Mouse (Mus musculus) G1E-ER4 (cell line): ENCODE results near the gene Gm35315. TPM values are rescaled to one million over a fixed set of nuclear protein-coding genes. Genes with fewer than 3 reads are reported as not detected.

Source experiments
- GATA1 ChIP-seq: IDR thresholded peaks from one replicate; pipeline ENCODE4 v1.8.0; 2012; ENCODE audit warnings: low read length, inconsistent platforms
- polyA plus RNA-seq: library from polyadenylated mRNA; stranded (reverse); fragments of >175 nt; gene quantifications from 2 replicates; pipeline ENCODE4 v1.2.3, GENCODE M21; 2012

Gm35315 gene
- polyA plus RNA-seq: 0.04 and 0.13 TPM in 2 replicates

GRCm38 (mm10) chr5:110094030-110094846 lies at the start of gene Gm35315:
Gene Gm35315 (minus strand): TSS chr5:110094420.
- no peak for TF ChIP-seq GATA1

- TF ChIP-seq GATA1: no peak
These were observed 48.8 kb upstream of the Gm35315 start for GRCm38 (mm10) chr5:110143007-110143406.

- TF ChIP-seq GATA1: no peak
These were observed 48.1 kb upstream of the Gm35315 start for GRCm38 (mm10) chr5:110142309-110142708.

- TF ChIP-seq GATA1: no peak
These were observed 46.2 kb upstream of the Gm35315 start for GRCm38 (mm10) chr5:110140424-110140823.

GRCm38 (mm10) chr5:110139325-110139724 lies 45.1 kb upstream of the Gm35315 start:
- TF ChIP-seq GATA1: no peak

GRCm38 (mm10) chr5:110137816-110138215 lies 43.6 kb upstream of the Gm35315 start:
- TF ChIP-seq GATA1: no peak

GRCm38 (mm10) chr5:110136087-110136464 lies 41.9 kb upstream of the Gm35315 start:
- no peak for TF ChIP-seq GATA1

GRCm38 (mm10) chr5:110135293-110136086 lies 41.3 kb upstream of the Gm35315 start, which contains the start of gene Chfr:
Gene Chfr (plus strand): TSS chr5:110135842.
- TF ChIP-seq GATA1: no peak

GRCm38 (mm10) chr5:110109991-110110441 lies 15.8 kb upstream of the Gm35315 start, which contains the start of gene Zfp605:
Gene Zfp605 (plus strand): TSS chr5:110110092.
- TF ChIP-seq GATA1: no peak

- no peak for TF ChIP-seq GATA1
These were observed 14.0 kb upstream of the Gm35315 start for GRCm38 (mm10) chr5:110108305-110108628.

GRCm38 (mm10) chr5:110107581-110108304 lies 13.5 kb upstream of the Gm35315 start, which contains the start of gene Gtpbp6:
Gene Gtpbp6 (minus strand): TSS chr5:110108197.
- TF ChIP-seq GATA1: no peak

GRCm38 (mm10) chr5:110106901-110107564 lies 12.8 kb upstream of the Gm35315 start:
- TF ChIP-seq GATA1: no peak

GRCm38 (mm10) chr5:110106140-110106871 lies 12.1 kb upstream of the Gm35315 start:
- no peak for TF ChIP-seq GATA1

GRCm38 (mm10) chr5:110104616-110105380 lies 10.6 kb upstream of the Gm35315 start:
- no peak for TF ChIP-seq GATA1
